Mouse (Mus musculus) hindbrain, embryonic 16.5 days (tissue): ENCODE measurements around the gene Gapvd1. TPM values are rescaled to one million over a fixed set of nuclear protein-coding genes. Genes with fewer than 3 reads are reported as not detected.

ENCODE experiments used
- ATAC-seq: fragments of 200-750 bp; cut with Nextera tagmentation; 2 replicates; pipeline ENCODE4 v1.8.0; 2017; ENCODE audit warnings: moderate TSS enrichment, moderate library complexity
- H3K27ac ChIP-seq: fragments of 300-500 bp; sonication (generic); 2 replicates; pipeline ENCODE4 v1.5.1; 2014; ENCODE audit warnings: low read depth, mild to moderate bottlenecking, control low read depth, low read length, moderate library complexity
- H3K27me3 ChIP-seq: fragments of 300-500 bp; sonication (generic); replicated peaks from 2 replicates; pipeline ENCODE4 v1.6.1; 2014; ENCODE audit warnings: low read length; ENCODE audit not compliant: control insufficient read depth, insufficient read depth
- H3K36me3 ChIP-seq: fragments of 300-500 bp; sonication (generic); 2 replicates; pipeline ENCODE4 v1.6.1; 2014; ENCODE audit warnings: mild to moderate bottlenecking, low read length, moderate library complexity, mixed read lengths; ENCODE audit not compliant: control insufficient read depth, insufficient read depth
- H3K4me1 ChIP-seq: fragments of 300-500 bp; sonication (generic); 2 replicates; pipeline ENCODE4 v1.6.1; 2014; ENCODE audit warnings: low read depth, low read length; ENCODE audit not compliant: control insufficient read depth, insufficient read depth
- H3K4me2 ChIP-seq: fragments of 300-500 bp; sonication (generic); 2 replicates; pipeline ENCODE4 v1.6.1; 2014; ENCODE audit warnings: mild to moderate bottlenecking, low read length, control low read depth, moderate library complexity
- H3K4me3 ChIP-seq: fragments of 300-500 bp; sonication (generic); 2 replicates; pipeline ENCODE4 v1.5.1; 2014; ENCODE audit warnings: mild to moderate bottlenecking, low read length, control low read depth, moderate library complexity
- H3K9ac ChIP-seq: fragments of 300-500 bp; sonication (generic); 2 replicates; pipeline ENCODE4 v1.6.1; 2014; ENCODE audit warnings: low read depth, mild to moderate bottlenecking, control low read depth, low read length, moderate library complexity
- H3K9me3 ChIP-seq: fragments of 300-500 bp; sonication (generic); 2 replicates; pipeline ENCODE4 v1.6.1; 2014; ENCODE audit warnings: mild to moderate bottlenecking, low read length, moderate library complexity; ENCODE audit not compliant: control insufficient read depth
- WGBS: fragments of 180-500 bp; shearing (Covaris S2); extraction: QIAGEN DNeasy Blood & Tissue Kit; methylation state at CpG from one replicate; pipeline ENCODE4 v1.1.7; 2014; 5-methylcytosine and 5-hydroxymethylcytosine counted together
- polyA plus RNA-seq: library from polyadenylated mRNA; unstranded; fragments of >200 nt; fragmentation: Nextera tagmentation; extraction: Ambion mirVana; gene quantifications from 2 replicates; pipeline ENCODE4 v1.2.1, GENCODE M21; 2015

Gene Gapvd1
- polyA plus RNA-seq, 1 experiment from 2014 or later = 108 TPM

DNA sequence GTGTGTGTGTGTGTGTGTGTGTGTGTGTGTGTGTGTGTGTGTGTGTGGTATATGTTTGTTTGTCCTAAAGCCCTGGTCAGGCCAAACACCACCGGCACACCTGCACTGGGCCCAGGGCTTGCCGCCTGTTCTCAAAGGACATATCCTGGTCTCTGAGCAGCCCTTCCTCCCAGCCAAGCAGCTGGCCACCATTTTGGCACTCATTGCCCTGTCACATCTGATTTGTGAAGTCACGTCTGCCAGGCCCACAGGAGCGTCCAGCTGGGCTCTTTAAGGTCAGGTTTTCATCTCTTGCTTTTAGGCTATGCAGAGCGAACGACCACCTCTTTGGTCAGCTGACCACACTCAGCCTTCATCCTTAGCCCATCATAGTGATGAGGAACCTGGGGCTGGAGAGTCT is 124.6 kb downstream of the Gapvd1 start:
- Histone ChIP-seq H3K27me3 (no peaks in the 10 kb centered on the region), H3K4me3 (no peak overlapping the region), H3K9ac (no peak overlapping the region), H3K36me3 (no peaks in the 10 kb centered on the region), H3K4me2 (no peak overlapping the region), H3K27ac (no peak overlapping the region), H3K4me1 (no peaks in the 10 kb centered on the region; the same call in 1 of the 2 replicates), H3K9me3 (no peaks in the 10 kb centered on the region)
- no peak for ATAC-seq
- WGBS = 58% methylated on average over 6 of the region's 6 CpGs

DNA sequence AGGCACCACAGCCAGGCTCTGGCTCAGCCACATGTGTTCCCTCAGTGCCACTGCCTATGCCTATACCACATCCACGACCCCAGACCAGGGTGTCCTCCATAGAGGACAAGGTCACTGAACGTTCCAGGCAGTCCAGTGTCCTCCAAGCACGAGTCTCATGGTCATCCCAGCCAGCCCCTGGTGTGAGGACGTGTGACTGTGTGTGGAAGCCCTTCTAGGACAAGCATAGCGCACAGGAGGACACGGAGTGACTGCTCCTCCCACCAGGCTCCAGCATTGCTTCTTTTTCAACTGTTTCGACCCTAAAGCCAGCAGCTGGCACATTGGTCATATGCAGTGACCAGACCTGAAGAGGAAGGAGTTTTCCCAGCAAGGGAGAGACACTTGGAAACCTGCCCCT is 125.3 kb downstream of the Gapvd1 start:
- Histone ChIP-seq H3K27ac (no peak overlapping the region), H3K27me3 (no peaks in the 10 kb centered on the region), H3K36me3 (peaks cover 5% of the 10 kb centered on the region; the same call in 1 of the 2 replicates), H3K4me1 (no peaks in the 10 kb centered on the region; the same call in 1 of the 2 replicates), H3K4me3 (no peak overlapping the region), H3K9me3 (no peaks in the 10 kb centered on the region), H3K4me2 (no peak overlapping the region), H3K9ac (no peak overlapping the region)
- 75% methylated on average over 7 of the region's 7 CpGs for WGBS
- no peak for ATAC-seq

DNA sequence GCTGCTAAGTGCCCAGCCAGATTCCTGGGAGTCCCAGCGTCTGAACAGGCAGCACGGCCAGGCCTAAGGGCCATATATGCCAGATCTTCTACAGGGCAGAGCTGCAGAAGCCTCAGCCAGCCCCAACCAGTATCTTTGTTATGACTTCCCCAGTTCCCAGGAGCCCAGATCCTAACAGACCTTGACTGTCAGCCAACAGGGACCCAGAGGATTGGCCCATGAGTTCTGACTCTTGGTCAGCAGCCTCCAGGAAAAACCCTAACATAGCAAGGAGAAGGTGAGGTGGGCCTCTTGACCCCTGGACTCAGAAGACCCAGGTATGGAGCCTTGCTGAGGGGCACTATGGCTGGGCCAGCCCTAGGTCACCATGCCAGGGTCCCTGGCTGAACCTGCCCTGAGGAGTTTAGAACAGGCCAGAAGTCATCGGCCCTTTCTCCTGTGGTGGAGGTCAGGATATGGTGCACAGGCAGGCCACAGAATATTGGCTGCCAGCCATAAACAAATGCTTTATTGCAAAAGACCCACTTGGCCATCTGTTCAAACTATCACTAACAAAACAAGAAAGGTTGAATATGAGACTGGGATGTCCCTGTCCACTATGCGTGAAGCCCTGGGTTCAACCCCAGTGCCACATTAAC is 126.0 kb downstream of the Gapvd1 start:
- Histone ChIP-seq H3K9ac (no peak overlapping the region), H3K27me3 (no peaks in the 10 kb centered on the region), H3K4me2 (no peak overlapping the region), H3K36me3 (peaks cover 5% of the 10 kb centered on the region; the same call in 1 of the 2 replicates), H3K9me3 (no peaks in the 10 kb centered on the region), H3K27ac (no peak overlapping the region), H3K4me1 (no peaks in the 10 kb centered on the region; the same call in 1 of the 2 replicates), H3K4me3 (no peak overlapping the region)
- no peak for ATAC-seq
- 79% methylated on average over 4 of the region's 4 CpGs for WGBS

DNA sequence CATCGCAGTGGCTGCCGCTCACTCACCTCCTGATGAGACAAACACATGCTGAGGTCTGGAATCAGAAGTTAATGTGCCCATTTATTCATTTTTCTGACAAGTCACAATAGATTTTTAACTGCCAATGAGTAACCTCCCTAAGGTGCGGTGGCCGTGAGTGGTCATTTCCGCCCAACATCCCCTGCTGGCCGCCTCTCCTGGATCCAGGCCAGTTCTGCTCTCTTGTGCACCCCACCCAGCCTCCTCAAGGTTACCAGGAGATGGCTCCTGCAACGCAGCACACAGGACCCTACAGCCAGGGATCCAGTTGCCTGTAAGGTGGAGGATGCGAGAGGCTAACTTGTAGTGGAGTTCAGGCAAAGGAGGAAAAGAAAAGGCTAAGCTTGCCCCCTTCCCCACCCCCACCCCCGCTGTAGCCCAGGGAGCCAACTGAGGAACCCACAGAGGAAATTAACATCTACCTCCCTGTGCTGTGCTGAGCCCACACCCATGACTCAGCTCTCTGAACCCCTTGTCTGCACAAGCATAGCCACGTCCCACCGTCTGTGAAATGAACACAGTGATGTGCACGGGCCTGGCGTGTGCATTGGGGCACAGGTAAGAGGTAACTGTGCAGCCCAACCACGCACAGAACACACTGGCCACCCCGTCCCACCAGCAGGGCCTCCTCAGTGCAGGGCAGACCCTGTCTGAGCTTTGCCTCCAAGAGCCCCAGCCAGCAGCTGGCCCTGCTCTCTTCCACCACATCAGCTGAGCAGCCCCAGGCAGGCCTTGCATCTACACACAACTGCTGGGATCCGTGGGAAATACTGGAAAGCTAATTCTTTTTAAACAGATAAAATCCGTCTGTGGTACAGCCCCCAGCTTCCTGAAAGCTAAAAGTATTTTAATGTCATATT is 127.5 kb downstream of the Gapvd1 start:
- WGBS = 67% methylated on average over 17 of the region's 17 CpGs
- H3K9ac ChIP-seq = no peak overlapping the region
- H3K27ac ChIP-seq = 0 out of 2 replicates have a peak overlapping the region, but pooled peaks have one; percentile 24
- H3K4me1 ChIP-seq = peaks cover 5% of the 10 kb centered on the region
- no peaks in the 10 kb centered on the region for H3K9me3 ChIP-seq
- H3K4me2 ChIP-seq = no peak overlapping the region
- no peak for ATAC-seq
- no peak overlapping the region for H3K4me3 ChIP-seq
- H3K27me3 ChIP-seq = no peaks in the 10 kb centered on the region
- H3K36me3 ChIP-seq = peaks cover 5% of the 10 kb centered on the region; the same call in 1 of the 2 replicates

Other genes starting within 250 kb of the Gapvd1 start
- 442 and 458 TPM in 2 replicates for gene Hspa5, start 16.7 kb upstream of the Gapvd1 start, polyA plus RNA-seq
- gene Rabepk, start 44.7 kb upstream of the Gapvd1 start, polyA plus RNA-seq = 28.7 and 29.7 TPM in 2 replicates
- gene Fbxw2, start 71.1 kb upstream of the Gapvd1 start, polyA plus RNA-seq = 95.2 and 106 TPM in 2 replicates
- gene Gm34653, start 77.8 kb upstream of the Gapvd1 start, polyA plus RNA-seq = not detected in 2 replicates
- 0.16 and 0.35 TPM in 2 replicates for gene Cutal, start 119.2 kb upstream of the Gapvd1 start, polyA plus RNA-seq
- 96.8 and 105 TPM in 2 replicates for gene Psmd5, start 119.7 kb upstream of the Gapvd1 start, polyA plus RNA-seq
- gene Phf19, start 158.8 kb upstream of the Gapvd1 start, polyA plus RNA-seq = 2.2 and 2.7 TPM in 2 replicates
- 2.5 and 4.0 TPM in 2 replicates for gene Traf1, start 206.5 kb upstream of the Gapvd1 start, polyA plus RNA-seq